Mouse (Mus musculus) limb, embryonic 13.5 days (tissue): ENCODE data around the gene Wdr18. TPM values are rescaled to one million over a fixed set of nuclear protein-coding genes. Genes with fewer than 3 reads are reported as not detected.

Experiments
- ATAC-seq: fragments of 200-750 bp; cut with Nextera tagmentation; 2 replicates; pipeline ENCODE4 v1.8.0; 2017; ENCODE audit warnings: low read depth, moderate number of reproducible peaks, moderate TSS enrichment; ENCODE audit not compliant: low FRiP score
- H3K27ac ChIP-seq: fragments of 300-500 bp; sonication (generic); 2 replicates; pipeline ENCODE4 v1.5.1; 2015; ENCODE audit warnings: inconsistent platforms, mild to moderate bottlenecking, moderate library complexity
- H3K27me3 ChIP-seq: fragments of 300-500 bp; sonication (generic); 2 replicates; pipeline ENCODE4 v1.6.1; 2015; ENCODE audit warnings: mild to moderate bottlenecking, inconsistent platforms
- H3K36me3 ChIP-seq: fragments of 300-500 bp; sonication (generic); 2 replicates; pipeline ENCODE4 v1.6.1; 2015; ENCODE audit warnings: inconsistent platforms, mild to moderate bottlenecking, moderate library complexity
- H3K4me1 ChIP-seq: fragments of 300-500 bp; sonication (generic); 2 replicates; pipeline ENCODE4 v1.6.1; 2015; ENCODE audit warnings: inconsistent platforms
- H3K4me2 ChIP-seq: fragments of 300-500 bp; sonication (generic); replicated peaks from 2 replicates; pipeline ENCODE4 v1.6.1; 2015; ENCODE audit warnings: inconsistent platforms, mild to moderate bottlenecking, moderate library complexity
- H3K4me3 ChIP-seq: fragments of 300-500 bp; sonication (generic); 2 replicates; pipeline ENCODE4 v1.5.1; 2015; ENCODE audit warnings: moderate library complexity, mild to moderate bottlenecking, inconsistent platforms
- H3K9ac ChIP-seq: fragments of 300-500 bp; sonication (generic); 2 replicates; pipeline ENCODE4 v1.6.1; 2015; ENCODE audit warnings: mild to moderate bottlenecking, inconsistent platforms
- H3K9me3 ChIP-seq: fragments of 300-500 bp; sonication (generic); 2 replicates; pipeline ENCODE4 v1.6.1; 2016; ENCODE audit warnings: inconsistent platforms
- WGBS: fragments of 180-500 bp; shearing (Covaris S2); methylation state at CpG from one replicate; pipeline ENCODE4 v1.1.7; 2015; 5-methylcytosine and 5-hydroxymethylcytosine counted together
- polyA plus RNA-seq: library from polyadenylated mRNA; unstranded; fragments of >200 nt; fragmentation: Nextera tagmentation; extraction: Ambion mirVana; gene quantifications from 2 replicates; pipeline ENCODE4 v1.2.1, GENCODE M21; 2015

The Wdr18 gene
- polyA plus RNA-seq, 1 experiment from 2014 or later, result 106 TPM

DNA sequence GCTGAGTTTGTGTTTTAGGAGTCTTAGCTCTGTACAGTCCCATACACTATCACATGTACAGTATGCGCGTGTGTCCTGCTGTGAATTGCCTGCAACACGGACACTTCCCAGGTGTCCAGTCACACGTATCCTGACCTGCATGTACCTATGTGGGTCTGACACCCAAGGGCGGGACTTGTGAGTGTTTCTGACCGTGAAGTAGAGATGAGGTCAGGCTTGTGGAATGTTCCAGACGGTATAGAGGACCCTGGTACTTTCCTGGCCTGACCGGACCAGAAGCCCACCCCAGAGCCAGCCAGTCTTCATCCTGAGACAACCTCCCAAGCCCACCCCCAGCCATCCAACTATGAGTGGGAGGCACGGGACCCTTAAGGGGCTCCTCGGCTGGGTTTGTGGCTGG is 55.6 kb downstream of the Wdr18 start:
- Histone ChIP-seq H3K4me2 (no peak overlapping the region), H3K27me3 (peaks cover 70% of the 10 kb centered on the region), H3K36me3 (0 out of 2 replicates have a peak, but pooled peaks cover 5% of the 10 kb centered on the region), H3K27ac (no peak overlapping the region), H3K4me1 (peaks cover 32% of the 10 kb centered on the region), H3K4me3 (no peak overlapping the region), H3K9ac (no peak overlapping the region; the same call in none of the 2 replicates), H3K9me3 (peaks cover 7% of the 10 kb centered on the region)
- no peak for ATAC-seq
- 80% methylated on average over 10 of the region's 10 CpGs for WGBS

DNA sequence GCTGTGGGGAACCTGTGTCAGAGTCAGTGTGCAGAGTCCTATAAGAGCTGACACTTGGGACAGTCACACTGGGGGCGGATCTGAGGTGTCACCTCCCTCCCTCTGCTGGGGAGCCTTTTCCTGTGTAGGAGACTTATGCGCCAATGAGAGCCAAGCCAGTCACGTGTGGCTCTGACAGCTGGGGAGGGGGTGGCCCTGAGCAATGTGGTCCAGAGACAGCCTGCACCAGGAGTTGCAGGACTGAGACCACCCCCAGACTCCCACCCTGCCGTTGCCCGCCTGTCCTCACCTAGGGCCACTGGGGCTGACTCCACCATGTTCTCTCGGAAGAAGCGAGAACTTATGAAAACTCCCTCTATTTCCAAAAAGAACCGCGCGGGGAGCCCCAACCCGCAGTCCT is 56.6 kb downstream of the Wdr18 start, which contains the start of gene Arhgap45:
TSS of gene Arhgap45 (plus strand) at position 143 of the 400 bp plus-strand sequence.
- Histone ChIP-seq H3K9ac (no peak within 1 kb of the TSS; the same call in none of the 2 replicates), H3K4me1 (peaks cover 34% of the 10 kb centered on the region), H3K9me3 (no peaks in the 10 kb centered on the region), H3K27ac (no peak within 1 kb of the TSS), H3K36me3 (no peaks in the 10 kb centered on the region), H3K4me3 (no peak within 1 kb of the TSS), H3K4me2 (no peak within 1 kb of the TSS), H3K27me3 (peaks cover 70% of the 10 kb centered on the region)
- ATAC-seq, result no peak
- 65% methylated on average over 11 of the region's 11 CpGs for WGBS

- H3K27me3 ChIP-seq, result peaks cover 65% of the 10 kb centered on the region
- H3K9ac ChIP-seq, result no peak overlapping the region
- no peaks in the 10 kb centered on the region for H3K9me3 ChIP-seq
- ATAC-seq, result no peak
- peaks cover 34% of the 10 kb centered on the region for H3K4me1 ChIP-seq
- 86% methylated on average over 10 of the region's 10 CpGs for WGBS
- H3K27ac ChIP-seq, result no peak overlapping the region
- no peak overlapping the region for H3K4me2 ChIP-seq
- no peak overlapping the region for H3K4me3 ChIP-seq
- peaks cover under 1% of the 10 kb centered on the region; the same call in 1 of the 2 replicates for H3K36me3 ChIP-seq
Measured at GRCm38 (mm10) chr10:80016931-80017330, 57.0 kb downstream of the Wdr18 start.

- no peak overlapping the region for H3K9ac ChIP-seq
- H3K27me3 ChIP-seq, result peaks cover 61% of the 10 kb centered on the region
- no peak for ATAC-seq
- WGBS, result 57% methylated on average over 3 of the region's 3 CpGs
- H3K27ac ChIP-seq, result no peak overlapping the region
- no peak overlapping the region for H3K4me3 ChIP-seq
- peaks cover 34% of the 10 kb centered on the region for H3K4me1 ChIP-seq
- H3K36me3 ChIP-seq, result peaks cover 5% of the 10 kb centered on the region; the same call in 1 of the 2 replicates
- no peak overlapping the region for H3K4me2 ChIP-seq
- no peaks in the 10 kb centered on the region for H3K9me3 ChIP-seq
Measured at GRCm38 (mm10) chr10:80017361-80017760, 57.4 kb downstream of the Wdr18 start.

GRCm38 (mm10) chr10:80017771-80018170 is 57.8 kb downstream of the Wdr18 start:
- H3K4me2 ChIP-seq, result no peak overlapping the region
- H3K4me1 ChIP-seq, result peaks cover 34% of the 10 kb centered on the region
- H3K9ac ChIP-seq, result no peak overlapping the region
- WGBS, result 80% methylated on average over 14 of the region's 14 CpGs
- no peak overlapping the region for H3K27ac ChIP-seq
- H3K27me3 ChIP-seq, result peaks cover 57% of the 10 kb centered on the region
- no peak for ATAC-seq
- H3K4me3 ChIP-seq, result no peak overlapping the region
- no peaks in the 10 kb centered on the region for H3K9me3 ChIP-seq
- H3K36me3 ChIP-seq, result peaks cover 9% of the 10 kb centered on the region; the same call in 1 of the 2 replicates

DNA sequence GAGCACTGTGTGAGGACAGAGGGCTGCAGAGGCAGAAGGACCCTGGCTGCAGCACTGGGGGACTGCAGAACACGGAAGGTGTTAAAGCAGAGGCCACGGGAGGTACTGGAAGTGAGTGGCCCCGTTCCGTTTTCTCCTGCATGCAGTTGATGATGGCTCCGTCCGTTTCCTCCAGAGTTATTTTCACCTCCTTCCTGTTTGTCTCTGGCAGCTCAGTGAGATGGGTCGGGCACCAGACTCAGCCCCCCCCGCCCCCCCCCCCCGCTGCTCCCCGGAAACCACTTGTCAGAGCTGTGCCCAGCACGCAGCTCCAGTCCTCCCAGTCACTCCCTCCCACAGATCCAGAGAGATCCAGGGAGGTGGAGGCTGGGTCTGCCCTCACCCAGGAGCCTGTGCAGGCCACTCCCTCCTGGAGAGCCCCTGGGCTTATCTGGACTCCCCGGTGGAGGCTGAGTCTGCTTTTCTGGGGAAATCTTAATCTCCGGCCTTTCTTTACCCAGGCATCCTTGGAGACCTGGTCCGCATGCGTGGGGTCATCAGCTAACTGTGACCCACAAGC is 58.9 kb downstream of the Wdr18 start:
- Histone ChIP-seq H3K4me2 (peak overlapping the region; percentile 57), H3K36me3 (peaks cover 12% of the 10 kb centered on the region; the same call in 1 of the 2 replicates), H3K4me3 (peak overlapping the region; percentile 34; the same call in 1 of the 2 replicates), H3K4me1 (peaks cover 30% of the 10 kb centered on the region), H3K9me3 (no peaks in the 10 kb centered on the region), H3K9ac (peak overlapping the region; percentile 64; the same call in 1 of the 2 replicates), H3K27me3 (peaks cover 47% of the 10 kb centered on the region), H3K27ac (no peak overlapping the region)
- ATAC-seq, result no peak
- 7% methylated on average over 13 of the region's 15 CpGs for WGBS

GRCm38 (mm10) chr10:80019471-80020131 is 59.6 kb downstream of the Wdr18 start:
- WGBS, result 7% methylated on average over 20 of the region's 20 CpGs
- H3K27ac ChIP-seq, result peak overlapping the region; percentile 12; the same call in 1 of the 2 replicates
- H3K36me3 ChIP-seq, result peaks cover 13% of the 10 kb centered on the region; the same call in 1 of the 2 replicates

More at GRCm38 (mm10) chr10:80019471-80020131, 59.6 kb downstream of the Wdr18 start:
- Histone ChIP-seq H3K27me3 (peaks cover 39% of the 10 kb centered on the region), H3K4me1 (peaks cover 23% of the 10 kb centered on the region), H3K4me3 (peak overlapping the region; percentile 34), H3K4me2 (peak overlapping the region; percentile 57), H3K9ac (peak overlapping the region; percentile 64), H3K9me3 (no peaks in the 10 kb centered on the region)
- peak; percentile 45 for ATAC-seq

Other genes starting within 250 kb of the Wdr18 start
- gene Hcn2, start 243.5 kb upstream of the Wdr18 start, polyA plus RNA-seq, result not detected in 2 replicates
- gene Polrmt, start 213.6 kb upstream of the Wdr18 start, polyA plus RNA-seq, result 49.4 and 54.9 TPM in 2 replicates
- 0.34 and 0.47 TPM in 2 replicates for gene Fgf22, start 205.1 kb upstream of the Wdr18 start, polyA plus RNA-seq
- 93.0 and 95.4 TPM in 2 replicates for gene Rnf126, start 193.2 kb upstream of the Wdr18 start, polyA plus RNA-seq
- 7.0 and 7.8 TPM in 2 replicates for gene Fstl3, start 182.9 kb upstream of the Wdr18 start, polyA plus RNA-seq
- 0.11 TPM in 1 of 2 replicates, not detected in the other for gene Prss57, start 169.2 kb upstream of the Wdr18 start, polyA plus RNA-seq
- 101 TPM in 2 replicates for gene Palm, start 166.6 kb upstream of the Wdr18 start, polyA plus RNA-seq
- gene Misp, start 139.2 kb upstream of the Wdr18 start, polyA plus RNA-seq, result 0.90 and 1.4 TPM in 2 replicates
- 347 and 366 TPM in 2 replicates for gene Ptbp1, start 105.7 kb upstream of the Wdr18 start, polyA plus RNA-seq
- 11.1 and 11.3 TPM in 2 replicates for gene Prtn3, start 85.7 kb upstream of the Wdr18 start, polyA plus RNA-seq
- 138 and 142 TPM in 2 replicates for gene Plppr3, start 85.5 kb upstream of the Wdr18 start, polyA plus RNA-seq
- 0.29 and 0.86 TPM in 2 replicates for gene Elane, start 73.9 kb upstream of the Wdr18 start, polyA plus RNA-seq
- not detected in 2 replicates for gene Cfd, start 69.3 kb upstream of the Wdr18 start, polyA plus RNA-seq
- 44.9 and 46.8 TPM in 2 replicates for gene Med16, start 51.2 kb upstream of the Wdr18 start, polyA plus RNA-seq
- 20.3 TPM in 1 of 2 replicates, not detected in the other for gene Gm26602, start 49.3 kb upstream of the Wdr18 start, polyA plus RNA-seq
- 0.94 and 1.0 TPM in 2 replicates for gene Kiss1r, start 43.2 kb upstream of the Wdr18 start, polyA plus RNA-seq
- 186 and 188 TPM in 2 replicates for gene R3hdm4, start 38.9 kb upstream of the Wdr18 start, polyA plus RNA-seq
- 5.5 and 6.2 TPM in 2 replicates for gene Arid3a, start 33.1 kb upstream of the Wdr18 start, polyA plus RNA-seq
- gene Grin3b, start 10.6 kb downstream of the Wdr18 start, polyA plus RNA-seq, result 0.41 and 0.73 TPM in 2 replicates
- 16.0 and 19.5 TPM in 2 replicates for gene Tmem259, start 24.2 kb downstream of the Wdr18 start, polyA plus RNA-seq
- 287 and 299 TPM in 2 replicates for gene Cnn2, start 28.4 kb downstream of the Wdr18 start, polyA plus RNA-seq
- gene Abca7, start 36.3 kb downstream of the Wdr18 start, polyA plus RNA-seq, result 1.8 and 1.9 TPM in 2 replicates
- gene Arhgap45, start 56.5 kb downstream of the Wdr18 start, polyA plus RNA-seq, result 7.3 and 7.6 TPM in 2 replicates
- 244 and 254 TPM in 2 replicates for gene Polr2e, start 79.6 kb downstream of the Wdr18 start, polyA plus RNA-seq
- 462 and 477 TPM in 2 replicates for gene Gpx4, start 87.0 kb downstream of the Wdr18 start, polyA plus RNA-seq
- gene Sbno2, start 145.4 kb downstream of the Wdr18 start, polyA plus RNA-seq, result 13.5 and 15.2 TPM in 2 replicates
- 17.1 and 17.4 TPM in 2 replicates for gene Stk11, start 155.7 kb downstream of the Wdr18 start, polyA plus RNA-seq
- gene Atp5d, start 178.5 kb downstream of the Wdr18 start, polyA plus RNA-seq, result 456 and 475 TPM in 2 replicates
- 7.4 and 8.1 TPM in 2 replicates for gene Cbarp, start 180.7 kb downstream of the Wdr18 start, polyA plus RNA-seq
- gene Midn, start 188.1 kb downstream of the Wdr18 start, polyA plus RNA-seq, result 22.9 and 23.2 TPM in 2 replicates
- 149 and 194 TPM in 2 replicates for gene Cirbp, start 205.8 kb downstream of the Wdr18 start, polyA plus RNA-seq
- gene 1600002K03Rik, start 212.8 kb downstream of the Wdr18 start, polyA plus RNA-seq, result 9.7 and 11.0 TPM in 2 replicates
- 39.5 and 40.4 TPM in 2 replicates for gene Efna2, start 219.3 kb downstream of the Wdr18 start, polyA plus RNA-seq